Mouse (Mus musculus): ENCODE data around the gene Tdg. TPM values are rescaled to one million over a fixed set of nuclear protein-coding genes. Genes with fewer than 3 reads are reported as not detected.

Tdg gene
- polyA plus RNA-seq, 1 experiment = 59.1 TPM

GRCm38 (mm10) chr10:82647205-82647811 is 17.7 kb downstream of the Tdg start:
- no peak overlapping the region for H3K27ac ChIP-seq (ENCODE audit: insufficient read depth, low read length)
- no peaks in the 10 kb centered on the region for H3K27me3 ChIP-seq (ENCODE audit: control insufficient read depth, insufficient read depth, low read length)
- no peaks in the 10 kb centered on the region for H3K4me1 ChIP-seq (ENCODE audit: control insufficient read depth, insufficient read depth, low read length)
- WGBS = 95% methylated on average over 17 of the region's 17 CpGs
- DNase-seq = no peak
- TF ChIP-seq POLR2A (IDR thresholded peaks at IDR 0.05; ENCODE audit: borderline replicate concordance, insufficient read depth, low read length) (no peak), CTCF (IDR thresholded peaks at IDR 0.05; ENCODE audit: borderline replicate concordance, insufficient read depth, low read depth, low read length) (no peak)
- H3K4me3 ChIP-seq (replicated peaks; ENCODE audit: insufficient read depth, low read depth, low read length) = no peak overlapping the region

- no peak for TF ChIP-seq POLR2A (IDR thresholded peaks at IDR 0.05; ENCODE audit: borderline replicate concordance, insufficient read depth, low read length)
- no peak for TF ChIP-seq CTCF (IDR thresholded peaks at IDR 0.05; ENCODE audit: borderline replicate concordance, insufficient read depth, low read depth, low read length)
- 90% methylated on average over 5 of the region's 5 CpGs for WGBS
- Histone ChIP-seq H3K4me1 (ENCODE audit: control insufficient read depth, insufficient read depth, low read length) (no peaks in the 10 kb centered on the region), H3K27me3 (ENCODE audit: control insufficient read depth, insufficient read depth, low read length) (no peaks in the 10 kb centered on the region), H3K4me3 (replicated peaks; ENCODE audit: insufficient read depth, low read depth, low read length) (no peak overlapping the region), H3K27ac (ENCODE audit: insufficient read depth, low read length) (no peak overlapping the region)
- no peak for DNase-seq
Measured at GRCm38 (mm10) chr10:82651221-82651620, 21.6 kb downstream of the Tdg start.

DNA sequence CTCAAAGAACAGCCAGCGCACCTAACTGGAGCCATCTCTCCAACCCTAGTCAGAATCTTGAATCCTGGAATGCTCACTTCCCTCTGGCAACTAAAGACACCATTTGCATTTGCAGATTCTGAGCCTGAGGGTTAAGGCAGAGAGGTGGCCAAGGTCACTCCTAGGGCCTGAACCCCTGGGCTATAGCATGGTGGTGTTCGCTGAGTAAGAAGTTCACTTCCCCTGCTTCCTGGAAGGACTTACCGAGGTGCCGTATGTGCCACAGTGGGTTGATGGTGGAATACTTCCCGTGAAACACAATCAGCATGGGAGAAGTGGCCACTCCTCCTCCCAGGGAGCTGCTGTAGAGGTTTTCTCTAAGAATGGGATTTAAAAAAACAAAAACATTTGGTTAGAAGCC is 23.0 kb downstream of the Tdg start:
- Histone ChIP-seq H3K27ac (ENCODE audit: insufficient read depth, low read length) (no peak overlapping the region), H3K4me3 (replicated peaks; ENCODE audit: insufficient read depth, low read depth, low read length) (no peak overlapping the region), H3K27me3 (ENCODE audit: control insufficient read depth, insufficient read depth, low read length) (no peaks in the 10 kb centered on the region), H3K4me1 (ENCODE audit: control insufficient read depth, insufficient read depth, low read length) (no peaks in the 10 kb centered on the region)
- no peak for DNase-seq
- WGBS = 79% methylated on average over 5 of the region's 5 CpGs
- no peak for TF ChIP-seq CTCF (IDR thresholded peaks at IDR 0.05; ENCODE audit: borderline replicate concordance, insufficient read depth, low read depth, low read length)
- no peak for TF ChIP-seq POLR2A (IDR thresholded peaks at IDR 0.05; ENCODE audit: borderline replicate concordance, insufficient read depth, low read length)

DNA sequence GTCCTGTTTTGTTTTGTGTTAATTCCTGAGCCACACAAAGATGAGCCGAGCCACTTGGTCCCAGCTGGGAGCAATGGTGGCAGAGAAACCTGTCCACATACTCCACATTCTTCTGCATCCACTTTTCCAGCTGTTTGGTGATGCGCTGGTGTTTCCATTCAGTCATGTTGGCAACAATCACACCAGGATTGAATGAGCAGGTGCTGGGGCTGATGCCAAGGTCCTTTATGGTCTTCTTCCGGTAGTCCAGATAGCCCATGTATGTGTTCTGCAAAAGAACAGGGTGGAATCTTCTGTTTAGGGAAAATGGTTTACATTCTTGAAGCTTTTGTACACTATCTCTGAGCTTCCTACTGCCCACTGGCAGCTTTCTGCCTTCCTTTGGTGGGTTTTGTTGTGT is 25.0 kb downstream of the Tdg start:
- TF ChIP-seq POLR2A (IDR thresholded peaks at IDR 0.05; ENCODE audit: borderline replicate concordance, insufficient read depth, low read length) (no peak), CTCF (IDR thresholded peaks at IDR 0.05; ENCODE audit: borderline replicate concordance, insufficient read depth, low read depth, low read length) (no peak)
- no peaks in the 10 kb centered on the region for H3K27me3 ChIP-seq (ENCODE audit: control insufficient read depth, insufficient read depth, low read length)
- no peak overlapping the region for H3K27ac ChIP-seq (ENCODE audit: insufficient read depth, low read length)
- 73% methylated on average over 3 of the region's 3 CpGs for WGBS
- DNase-seq = no peak
- H3K4me1 ChIP-seq (ENCODE audit: control insufficient read depth, insufficient read depth, low read length) = no peaks in the 10 kb centered on the region
- H3K4me3 ChIP-seq (replicated peaks; ENCODE audit: insufficient read depth, low read depth, low read length) = no peak overlapping the region

DNA sequence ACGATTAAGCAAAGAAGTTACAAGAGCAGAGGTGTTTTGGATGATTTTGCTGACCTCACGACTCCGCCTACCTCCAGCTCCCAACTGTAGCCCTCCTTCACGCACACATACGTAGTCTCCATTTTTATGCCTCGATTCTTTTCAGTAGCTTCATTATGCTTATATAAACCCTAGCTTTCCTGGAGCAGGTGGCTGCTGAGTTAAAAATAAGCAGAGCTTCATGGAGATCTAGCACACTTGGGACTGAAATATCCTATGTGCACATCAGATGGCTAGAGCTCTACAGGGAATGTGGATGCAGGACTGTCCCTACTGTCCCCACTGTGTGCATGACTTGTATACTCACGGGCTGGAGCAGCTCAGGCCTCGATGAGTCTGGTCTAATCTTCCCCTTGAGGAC is 32.2 kb downstream of the Tdg start:
- H3K27ac ChIP-seq (ENCODE audit: insufficient read depth, low read length) = peak overlapping the region; percentile 10
- H3K4me3 ChIP-seq (replicated peaks; ENCODE audit: insufficient read depth, low read depth, low read length) = no peak overlapping the region
- no peaks in the 10 kb centered on the region for H3K27me3 ChIP-seq (ENCODE audit: control insufficient read depth, insufficient read depth, low read length)
- WGBS = 32% methylated on average over 8 of the region's 8 CpGs
- peaks cover 12% of the 10 kb centered on the region for H3K4me1 ChIP-seq (ENCODE audit: control insufficient read depth, insufficient read depth, low read length)
- no peak for TF ChIP-seq CTCF (IDR thresholded peaks at IDR 0.05; ENCODE audit: borderline replicate concordance, insufficient read depth, low read depth, low read length)
- no peak for TF ChIP-seq POLR2A (IDR thresholded peaks at IDR 0.05; ENCODE audit: borderline replicate concordance, insufficient read depth, low read length)
- DNase-seq = peak; percentile 30 to 57

- peaks cover 12% of the 10 kb centered on the region for H3K4me1 ChIP-seq (ENCODE audit: control insufficient read depth, insufficient read depth, low read length)
- peak overlapping the region; percentile 10 for H3K27ac ChIP-seq (ENCODE audit: insufficient read depth, low read length)
- no peaks in the 10 kb centered on the region for H3K27me3 ChIP-seq (ENCODE audit: control insufficient read depth, insufficient read depth, low read length)
- DNase-seq = peak; percentile 75 to 86
- no peak for TF ChIP-seq POLR2A (IDR thresholded peaks at IDR 0.05; ENCODE audit: borderline replicate concordance, insufficient read depth, low read length)
- TF ChIP-seq CTCF (IDR thresholded peaks at IDR 0.05; ENCODE audit: borderline replicate concordance, insufficient read depth, low read depth, low read length) = no peak
- H3K4me3 ChIP-seq (replicated peaks; ENCODE audit: insufficient read depth, low read depth, low read length) = peak overlapping the region; percentile 12
- WGBS = 15% methylated on average over 14 of the region's 14 CpGs
Measured at GRCm38 (mm10) chr10:82662267-82662990, 32.8 kb downstream of the Tdg start.

- no peak overlapping the region for H3K27ac ChIP-seq (ENCODE audit: insufficient read depth, low read length)
- TF ChIP-seq POLR2A (IDR thresholded peaks at IDR 0.05; ENCODE audit: borderline replicate concordance, insufficient read depth, low read length) = no peak
- TF ChIP-seq CTCF (IDR thresholded peaks at IDR 0.05; ENCODE audit: borderline replicate concordance, insufficient read depth, low read depth, low read length) = no peak
- no peaks in the 10 kb centered on the region for H3K27me3 ChIP-seq (ENCODE audit: control insufficient read depth, insufficient read depth, low read length)
- H3K4me1 ChIP-seq (ENCODE audit: control insufficient read depth, insufficient read depth, low read length) = peaks cover 12% of the 10 kb centered on the region
- no peak for DNase-seq
- WGBS = 89% methylated on average over 2 of the region's 2 CpGs
- no peak overlapping the region for H3K4me3 ChIP-seq (replicated peaks; ENCODE audit: insufficient read depth, low read depth, low read length)
Measured at GRCm38 (mm10) chr10:82663289-82663688, 33.7 kb downstream of the Tdg start.

DNA sequence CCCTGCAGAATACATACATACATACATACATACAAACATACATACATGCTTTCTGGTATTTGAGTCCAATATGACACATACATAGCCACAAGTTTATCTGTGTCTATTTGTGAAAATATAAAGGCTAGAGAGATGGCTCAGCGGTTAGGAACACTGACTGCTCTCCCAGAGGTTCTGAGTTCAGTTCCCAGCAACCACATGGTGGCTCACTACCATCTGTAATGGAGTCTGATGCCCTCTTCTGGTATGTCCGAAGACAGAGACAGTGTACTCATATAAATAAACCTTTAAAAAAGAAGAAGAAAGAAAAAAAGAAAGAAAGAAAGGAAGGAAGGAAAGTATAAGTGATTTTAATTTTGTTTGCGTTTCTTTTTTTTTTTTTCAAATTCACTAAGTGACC is 36.3 kb downstream of the Tdg start:
- TF ChIP-seq CTCF (IDR thresholded peaks at IDR 0.05; ENCODE audit: borderline replicate concordance, insufficient read depth, low read depth, low read length) = no peak
- TF ChIP-seq POLR2A (IDR thresholded peaks at IDR 0.05; ENCODE audit: borderline replicate concordance, insufficient read depth, low read length) = no peak
- Histone ChIP-seq H3K27ac (ENCODE audit: insufficient read depth, low read length) (no peak overlapping the region), H3K4me1 (ENCODE audit: control insufficient read depth, insufficient read depth, low read length) (peaks cover 12% of the 10 kb centered on the region), H3K27me3 (ENCODE audit: control insufficient read depth, insufficient read depth, low read length) (no peaks in the 10 kb centered on the region), H3K4me3 (replicated peaks; ENCODE audit: insufficient read depth, low read depth, low read length) (no peak overlapping the region)
- no peak for DNase-seq
- WGBS = 61% methylated on average over 3 of the region's 3 CpGs

Data from cerebellum, adult 2 months (tissue).